Mouse (Mus musculus) liver, embryonic 15.5 days (tissue): ENCODE results near the gene Cldn5. TPM values are rescaled to one million over a fixed set of nuclear protein-coding genes. Genes with fewer than 3 reads are reported as not detected.
A peak's percentile ranks its signal among the peaks of the same experiment; 100 is the strongest.

ENCODE experiments used
- ATAC-seq: fragments of 200-750 bp; cut with Nextera tagmentation; 2 replicates; pipeline ENCODE4 v1.8.0; 2017; ENCODE audit warnings: moderate number of reproducible peaks, mild to moderate bottlenecking, moderate library complexity; ENCODE audit not compliant: insufficient read depth
- H3K27ac ChIP-seq: fragments of 300-500 bp; sonication (generic); replicated peaks from 2 replicates; pipeline ENCODE4 v1.5.1; 2015; ENCODE audit warnings: mild to moderate bottlenecking, inconsistent platforms
- H3K27me3 ChIP-seq: fragments of 300-500 bp; sonication (generic); 2 replicates; pipeline ENCODE4 v1.6.1; 2015; ENCODE audit warnings: mild to moderate bottlenecking, inconsistent platforms
- H3K36me3 ChIP-seq: fragments of 300-500 bp; sonication (generic); replicated peaks from 2 replicates; pipeline ENCODE4 v1.6.1; 2015; ENCODE audit warnings: moderate library complexity, mild to moderate bottlenecking, inconsistent platforms
- H3K4me1 ChIP-seq: fragments of 300-500 bp; sonication (generic); replicated peaks from 2 replicates; pipeline ENCODE4 v1.6.1; 2015; ENCODE audit warnings: inconsistent platforms
- H3K4me2 ChIP-seq: fragments of 300-500 bp; sonication (generic); 2 replicates; pipeline ENCODE4 v1.6.1; 2015; ENCODE audit warnings: moderate library complexity, mild to moderate bottlenecking, inconsistent platforms
- H3K4me3 ChIP-seq: fragments of 300-500 bp; sonication (generic); replicated peaks from 2 replicates; pipeline ENCODE4 v1.5.1; 2015; ENCODE audit warnings: mild to moderate bottlenecking, inconsistent platforms
- H3K9ac ChIP-seq: fragments of 300-500 bp; sonication (generic); 2 replicates; pipeline ENCODE4 v1.6.1; 2015; ENCODE audit warnings: moderate library complexity, mild to moderate bottlenecking, inconsistent platforms
- H3K9me3 ChIP-seq: fragments of 300-500 bp; sonication (generic); replicated peaks from 2 replicates; pipeline ENCODE4 v1.6.1; 2016; ENCODE audit warnings: inconsistent platforms
- whole genome bisulfite sequencing: fragments of 180-500 bp; shearing (Covaris S2); methylation state at CpG from one replicate; pipeline ENCODE4 v1.1.7; 2015; ENCODE audit warnings: mixed read lengths; ENCODE audit not compliant: insufficient replicate concordance; 5-methylcytosine and 5-hydroxymethylcytosine counted together
- polyA plus RNA-seq: library from polyadenylated mRNA; unstranded; fragments of >200 nt; fragmentation: Nextera tagmentation; extraction: Ambion mirVana; gene quantifications from 2 replicates; pipeline ENCODE4 v1.2.1, GENCODE M21; 2015

Gene Cldn5
- polyA plus RNA-seq = 8.4 and 8.5 TPM in 2 replicates

DNA sequence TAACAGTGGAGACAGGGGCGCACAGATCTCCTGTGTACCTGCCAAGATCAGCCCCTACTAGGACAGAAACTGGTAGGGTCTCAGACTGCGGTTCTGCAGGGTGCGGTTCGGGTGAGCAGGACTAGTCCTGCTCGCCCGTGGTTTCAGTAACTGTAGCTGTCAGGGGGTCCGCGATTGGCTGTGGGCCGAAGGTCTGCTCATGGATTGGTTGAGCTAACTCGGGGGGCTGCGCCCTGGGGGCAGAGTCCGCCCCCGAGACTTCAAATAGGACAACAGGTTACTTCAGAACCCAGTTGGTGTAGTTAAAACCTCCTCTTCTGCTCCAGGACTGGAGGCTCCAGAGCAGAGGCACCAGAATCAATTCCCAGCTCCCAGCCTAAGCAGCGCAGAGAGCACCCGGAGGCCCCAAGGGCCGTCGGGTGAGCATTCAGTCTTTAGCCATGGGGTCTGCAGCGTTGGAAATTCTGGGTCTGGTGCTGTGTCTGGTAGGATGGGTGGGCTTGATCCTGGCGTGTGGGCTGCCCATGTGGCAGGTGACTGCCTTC lies at the start of gene Cldn5:
Gene Cldn5, plus strand, starts transcription at position 292 of the 545 bp plus-strand sequence.
- Histone ChIP-seq H3K36me3 (peaks cover 17% of the 10 kb centered on the region), H3K9me3 (no peaks in the 10 kb centered on the region), H3K27me3 (peaks cover 70% of the 10 kb centered on the region), H3K4me3 (peak within 1 kb of the TSS; percentile 36), H3K4me2 (peak within 1 kb of the TSS; percentile 37), H3K27ac (no peak within 1 kb of the TSS), H3K4me1 (no peaks in the 10 kb centered on the region), H3K9ac (no peak within 1 kb of the TSS)
- 4% methylated on average over 19 of the region's 19 CpGs for WGBS
- ATAC-seq = peak; percentile 57

GRCm38 (mm10) chr16:18727536-18728499 lies 48.8 kb upstream of the Cldn5 start:
- Histone ChIP-seq H3K27ac (no peak overlapping the region), H3K27me3 (peaks cover 6% of the 10 kb centered on the region), H3K4me2 (no peak overlapping the region), H3K4me1 (no peaks in the 10 kb centered on the region), H3K9me3 (no peaks in the 10 kb centered on the region), H3K36me3 (no peaks in the 10 kb centered on the region), H3K4me3 (no peak overlapping the region), H3K9ac (no peak overlapping the region)
- no peak for ATAC-seq
- WGBS = 51% methylated on average over 10 of the region's 10 CpGs

- no peaks in the 10 kb centered on the region for H3K36me3 ChIP-seq
- H3K4me3 ChIP-seq = no peak overlapping the region
- peaks cover 13% of the 10 kb centered on the region; the same call in 1 of the 2 replicates for H3K27me3 ChIP-seq
- ATAC-seq = no peak
- H3K9ac ChIP-seq = no peak overlapping the region
- WGBS = 43% methylated on average over 5 of the region's 5 CpGs
- H3K27ac ChIP-seq = no peak overlapping the region
- no peak overlapping the region for H3K4me2 ChIP-seq
- H3K9me3 ChIP-seq = no peaks in the 10 kb centered on the region
- H3K4me1 ChIP-seq = no peaks in the 10 kb centered on the region
These were observed 47.5 kb upstream of the Cldn5 start for GRCm38 (mm10) chr16:18729185-18729584.

DNA sequence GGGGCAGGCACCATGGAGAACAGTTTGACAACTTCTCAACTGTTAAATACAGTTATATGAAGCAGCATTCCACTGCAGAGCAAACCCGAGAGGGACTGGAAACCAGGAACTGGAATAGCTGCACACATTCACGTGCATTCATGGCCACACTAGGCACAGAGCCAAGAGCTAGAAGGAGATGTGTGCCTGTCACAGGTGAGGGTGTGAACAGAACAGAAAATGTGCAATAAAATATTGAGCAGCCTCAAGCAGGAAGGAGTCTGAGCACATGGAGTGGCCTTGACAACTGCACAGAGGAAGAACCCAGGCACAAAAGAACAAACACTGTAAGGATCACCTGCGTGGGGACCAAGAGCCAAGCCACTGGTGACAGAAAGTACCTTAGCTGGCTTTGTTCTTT lies 46.0 kb upstream of the Cldn5 start:
- Histone ChIP-seq H3K9ac (no peak overlapping the region), H3K4me3 (no peak overlapping the region), H3K4me2 (no peak overlapping the region), H3K9me3 (no peaks in the 10 kb centered on the region), H3K36me3 (no peaks in the 10 kb centered on the region), H3K27me3 (peaks cover 13% of the 10 kb centered on the region; the same call in 1 of the 2 replicates), H3K4me1 (no peaks in the 10 kb centered on the region), H3K27ac (no peak overlapping the region)
- 54% methylated on average over 3 of the region's 3 CpGs for WGBS
- no peak for ATAC-seq

- Histone ChIP-seq H3K9ac (no peak overlapping the region), H3K4me1 (no peaks in the 10 kb centered on the region), H3K4me2 (no peak overlapping the region), H3K27ac (no peak overlapping the region), H3K36me3 (no peaks in the 10 kb centered on the region), H3K27me3 (peaks cover 15% of the 10 kb centered on the region; the same call in 1 of the 2 replicates), H3K9me3 (no peaks in the 10 kb centered on the region), H3K4me3 (no peak overlapping the region)
- 18% methylated on average over 20 of the region's 20 CpGs for WGBS
- ATAC-seq = no peak
These were observed 43.3 kb upstream of the Cldn5 start for GRCm38 (mm10) chr16:18733100-18733956.

GRCm38 (mm10) chr16:18738303-18738702 lies 38.3 kb upstream of the Cldn5 start:
- Histone ChIP-seq H3K9me3 (no peaks in the 10 kb centered on the region), H3K4me1 (no peaks in the 10 kb centered on the region), H3K4me3 (no peak overlapping the region), H3K27ac (no peak overlapping the region), H3K4me2 (no peak overlapping the region), H3K36me3 (no peaks in the 10 kb centered on the region), H3K27me3 (peaks cover 12% of the 10 kb centered on the region; the same call in 1 of the 2 replicates), H3K9ac (no peak overlapping the region)
- no peak for ATAC-seq

DNA sequence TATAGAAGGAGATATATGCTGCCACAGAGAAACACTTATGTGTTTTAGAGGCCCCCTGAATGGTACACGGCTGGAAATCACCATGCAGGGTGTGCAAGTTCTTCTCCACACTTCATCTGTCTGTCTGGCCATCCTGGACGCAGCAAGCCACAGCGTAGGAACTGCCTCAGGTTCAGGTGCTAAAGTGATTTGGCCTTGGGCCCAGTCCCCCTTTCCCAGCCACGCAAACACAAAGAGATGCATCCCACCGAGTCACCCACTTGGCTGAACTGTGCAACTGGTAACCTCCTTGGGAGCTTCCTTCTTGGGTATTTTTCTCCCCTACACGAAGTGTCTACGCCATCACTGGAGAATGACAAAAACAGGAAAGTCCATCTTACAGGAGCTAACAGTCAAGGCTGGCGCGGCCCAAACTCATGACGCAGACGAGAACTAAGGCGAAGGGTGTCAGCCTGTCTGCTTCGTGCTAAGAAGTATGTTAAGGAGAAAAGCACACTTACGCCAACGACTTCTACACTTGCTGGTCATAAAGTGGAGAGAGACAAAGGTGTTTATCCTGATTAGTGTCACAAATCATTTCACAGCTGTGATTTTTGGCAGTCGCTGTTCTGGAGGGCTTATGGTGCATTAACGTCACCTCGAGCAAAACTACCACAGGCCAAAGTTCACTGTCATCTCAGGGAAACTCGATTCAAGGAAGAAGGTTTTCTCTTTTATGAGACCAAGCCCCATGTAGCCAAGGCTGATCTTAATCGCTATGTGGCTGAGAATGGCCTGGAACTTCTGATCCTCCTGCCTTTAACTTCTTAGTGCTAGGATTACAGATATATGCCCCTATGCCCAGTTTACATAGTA lies 30.2 kb upstream of the Cldn5 start:
- H3K27me3 ChIP-seq = no peaks in the 10 kb centered on the region; the same call in 1 of the 2 replicates
- H3K27ac ChIP-seq = no peak overlapping the region
- H3K4me3 ChIP-seq = no peak overlapping the region
- H3K9me3 ChIP-seq = no peaks in the 10 kb centered on the region
- H3K4me1 ChIP-seq = no peaks in the 10 kb centered on the region
- no peak overlapping the region for H3K4me2 ChIP-seq
- H3K9ac ChIP-seq = no peak overlapping the region
- H3K36me3 ChIP-seq = no peaks in the 10 kb centered on the region
- 68% methylated on average over 20 of the region's 20 CpGs for WGBS
- ATAC-seq = no peak

GRCm38 (mm10) chr16:18751101-18751500 lies 25.5 kb upstream of the Cldn5 start:
- Histone ChIP-seq H3K27me3 (no peaks in the 10 kb centered on the region), H3K9ac (no peak overlapping the region), H3K9me3 (no peaks in the 10 kb centered on the region), H3K36me3 (no peaks in the 10 kb centered on the region), H3K27ac (no peak overlapping the region), H3K4me2 (no peak overlapping the region), H3K4me1 (no peaks in the 10 kb centered on the region), H3K4me3 (no peak overlapping the region)
- ATAC-seq = no peak
- 66% methylated on average over 11 of the region's 11 CpGs for WGBS

GRCm38 (mm10) chr16:18751885-18752499 lies 24.7 kb upstream of the Cldn5 start:
- no peaks in the 10 kb centered on the region for H3K27me3 ChIP-seq
- no peaks in the 10 kb centered on the region for H3K9me3 ChIP-seq
- no peak overlapping the region for H3K4me2 ChIP-seq
- H3K4me3 ChIP-seq = no peak overlapping the region
- H3K27ac ChIP-seq = no peak overlapping the region
- no peaks in the 10 kb centered on the region for H3K36me3 ChIP-seq
- no peaks in the 10 kb centered on the region for H3K4me1 ChIP-seq
- H3K9ac ChIP-seq = no peak overlapping the region
- 59% methylated on average over 10 of the region's 10 CpGs for WGBS
- ATAC-seq = no peak

GRCm38 (mm10) chr16:18761734-18762133 lies 14.9 kb upstream of the Cldn5 start:
- WGBS = 74% methylated on average over 4 of the region's 4 CpGs
- Histone ChIP-seq H3K4me3 (no peak overlapping the region), H3K9me3 (no peaks in the 10 kb centered on the region), H3K36me3 (no peaks in the 10 kb centered on the region), H3K27me3 (no peaks in the 10 kb centered on the region), H3K4me1 (no peaks in the 10 kb centered on the region), H3K4me2 (no peak overlapping the region), H3K27ac (no peak overlapping the region), H3K9ac (no peak overlapping the region)
- ATAC-seq = no peak
